Mouse (Mus musculus) left cerebral cortex, postnatal 36 days (tissue): Measurements from ENCODE around the gene Trim17. TPM values are rescaled to one million over a fixed set of nuclear protein-coding genes. Genes with fewer than 3 reads are reported as not detected.
"Not testable (repeated sequence)": the region's sequence is repeated elsewhere in the genome, so short reads cannot be mapped to it uniquely, and the experiment has no call there.

Experiments used
- DNase-seq, 2 experiments: peaks; one replicate each; pipeline ENCODE4 v3.0.0; 2021 to 2022; ENCODE audit warnings: low spot score in 2 of 2, mixed read lengths in 1 of 2
- intact Hi-C: fragments of 180-260 bp; cut with DNase I; formaldehyde crosslinking; loops from one replicate; pipeline ENCODE4 v1.15.1; 2025
- total RNA-seq, 2 experiments: library from RNA; stranded (reverse); gene quantifications; 2 replicates each; pipeline ENCODE4 v1.2.3; 2021

The Trim17 gene
- total RNA-seq, 2 experiments from 2014 or later: 4.8 to 5.7 TPM

DNA sequence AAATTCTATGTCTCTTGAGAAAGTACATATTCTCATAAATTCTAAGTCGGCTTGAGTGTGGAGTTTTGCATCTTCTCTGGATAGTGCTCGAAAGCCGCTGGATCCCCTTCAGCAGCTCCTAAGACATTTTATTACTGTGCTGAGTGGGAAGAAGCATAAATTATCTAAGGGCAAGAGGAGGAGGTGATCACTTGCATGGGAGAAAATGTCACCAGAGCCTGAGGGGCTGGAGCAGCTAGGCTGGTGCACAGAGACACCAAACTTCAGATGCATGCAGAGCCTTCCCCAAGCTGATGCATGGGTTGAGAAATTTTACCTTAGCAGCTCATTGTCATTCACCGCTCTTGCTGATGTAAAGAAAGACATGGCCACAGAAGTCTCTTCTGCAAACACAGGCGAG is 10.3 kb upstream of the Trim17 start:
- DNase-seq: no peak
- intact Hi-C loops: no loop called here

DNA sequence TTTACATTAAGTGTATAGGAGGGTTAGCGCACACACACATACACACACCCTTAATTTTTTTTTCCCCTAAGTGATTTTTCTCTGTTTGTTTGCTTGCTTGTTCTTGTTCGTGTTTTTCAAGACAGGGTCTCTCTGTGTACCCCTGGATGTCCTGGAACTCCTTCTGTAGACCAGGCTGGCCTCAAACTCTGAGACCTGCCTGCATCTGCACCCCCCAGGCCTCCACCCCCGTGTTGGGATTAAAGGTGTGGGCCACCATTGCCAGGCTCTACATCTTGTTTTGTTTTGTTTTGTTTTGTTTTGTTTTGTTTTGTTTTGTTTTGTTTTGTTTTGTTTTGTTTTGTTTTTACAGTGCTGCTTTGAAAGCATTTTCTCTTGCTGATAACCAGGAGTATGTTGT is 7.2 kb upstream of the Trim17 start:
- DNase-seq: no peak
- intact Hi-C loops: no loop called here

DNA sequence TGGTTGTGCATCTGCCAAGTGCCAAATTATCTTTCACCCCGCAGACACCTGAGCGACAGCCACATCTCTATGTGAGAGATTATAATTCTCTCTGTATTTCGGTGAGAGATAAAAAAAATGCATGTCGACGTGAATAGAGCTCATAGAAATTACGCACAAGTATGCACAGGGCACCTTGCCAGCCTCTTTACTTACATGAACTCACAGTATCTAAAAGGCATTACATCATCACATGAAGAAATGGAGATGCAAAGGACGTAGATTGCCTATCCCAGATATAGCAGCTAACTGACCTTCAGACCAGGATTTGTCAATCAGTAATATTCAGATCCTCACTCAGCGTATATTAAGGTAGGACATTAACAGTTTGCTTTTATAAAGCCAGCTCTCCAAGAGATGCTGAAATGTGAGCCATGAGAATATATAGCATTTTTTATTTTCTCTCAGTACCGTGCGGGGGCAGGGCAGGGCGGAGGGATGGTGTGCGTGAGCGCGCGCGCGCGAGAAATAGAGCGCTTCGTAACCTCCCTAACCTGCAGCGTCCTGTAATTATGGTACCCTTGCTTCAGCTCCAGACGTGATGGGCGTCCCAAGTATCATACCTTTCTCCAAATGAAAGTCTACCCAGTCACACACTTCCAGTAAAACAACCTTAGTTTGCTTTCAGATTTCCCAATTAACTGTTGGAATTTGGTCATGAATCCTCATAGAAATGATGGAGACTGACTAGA is 6.5 kb upstream of the Trim17 start:
- DNase-seq: peak; percentile 64 to 65
- intact Hi-C loops: no loop called here

DNA sequence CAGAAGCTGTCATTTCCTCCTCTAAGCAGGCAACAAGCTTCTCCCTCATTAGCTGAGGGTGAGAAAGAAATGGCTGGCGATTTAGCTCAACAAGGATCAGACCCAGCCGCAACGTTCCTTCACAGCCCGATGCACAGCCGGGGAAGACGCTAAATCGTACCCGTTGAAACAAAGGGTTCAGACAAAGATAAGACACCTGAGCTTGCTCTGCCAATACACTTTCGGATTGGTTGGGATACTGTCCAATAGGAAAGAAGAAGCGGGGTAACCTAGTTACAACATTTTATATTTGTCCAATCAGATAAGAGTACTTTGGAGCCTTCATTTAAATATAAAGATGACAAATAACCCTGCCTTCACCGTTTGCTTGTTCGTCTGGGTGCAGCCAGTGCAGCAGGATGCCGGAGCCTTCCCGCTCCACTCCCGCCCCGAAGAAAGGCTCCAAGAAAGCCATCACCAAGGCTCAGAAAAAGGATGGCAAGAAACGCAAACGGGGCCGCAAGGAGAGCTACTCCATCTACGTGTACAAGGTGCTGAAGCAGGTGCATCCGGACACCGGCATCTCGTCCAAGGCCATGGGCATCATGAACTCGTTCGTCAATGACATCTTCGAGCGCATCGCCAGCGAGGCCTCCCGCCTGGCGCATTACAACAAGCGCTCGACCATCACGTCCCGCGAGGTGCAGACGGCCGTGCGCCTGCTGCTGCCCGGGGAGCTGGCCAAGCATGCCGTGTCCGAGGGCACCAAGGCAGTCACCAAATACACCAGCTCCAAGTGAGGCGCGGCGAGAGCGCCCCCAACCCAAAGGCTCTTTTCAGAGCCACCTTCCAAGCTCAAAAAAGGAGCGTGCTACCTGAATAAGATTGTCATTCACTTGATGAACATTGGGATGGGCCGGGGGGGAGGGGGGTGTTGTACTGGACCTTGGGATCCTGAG is 5.7 kb upstream of the Trim17 start, which contains the start of gene Hist3h2ba:
Gene Hist3h2ba (plus strand): TSS at position 379 of the 938 bp plus-strand sequence.
- intact Hi-C loops: no loop called here

DNA sequence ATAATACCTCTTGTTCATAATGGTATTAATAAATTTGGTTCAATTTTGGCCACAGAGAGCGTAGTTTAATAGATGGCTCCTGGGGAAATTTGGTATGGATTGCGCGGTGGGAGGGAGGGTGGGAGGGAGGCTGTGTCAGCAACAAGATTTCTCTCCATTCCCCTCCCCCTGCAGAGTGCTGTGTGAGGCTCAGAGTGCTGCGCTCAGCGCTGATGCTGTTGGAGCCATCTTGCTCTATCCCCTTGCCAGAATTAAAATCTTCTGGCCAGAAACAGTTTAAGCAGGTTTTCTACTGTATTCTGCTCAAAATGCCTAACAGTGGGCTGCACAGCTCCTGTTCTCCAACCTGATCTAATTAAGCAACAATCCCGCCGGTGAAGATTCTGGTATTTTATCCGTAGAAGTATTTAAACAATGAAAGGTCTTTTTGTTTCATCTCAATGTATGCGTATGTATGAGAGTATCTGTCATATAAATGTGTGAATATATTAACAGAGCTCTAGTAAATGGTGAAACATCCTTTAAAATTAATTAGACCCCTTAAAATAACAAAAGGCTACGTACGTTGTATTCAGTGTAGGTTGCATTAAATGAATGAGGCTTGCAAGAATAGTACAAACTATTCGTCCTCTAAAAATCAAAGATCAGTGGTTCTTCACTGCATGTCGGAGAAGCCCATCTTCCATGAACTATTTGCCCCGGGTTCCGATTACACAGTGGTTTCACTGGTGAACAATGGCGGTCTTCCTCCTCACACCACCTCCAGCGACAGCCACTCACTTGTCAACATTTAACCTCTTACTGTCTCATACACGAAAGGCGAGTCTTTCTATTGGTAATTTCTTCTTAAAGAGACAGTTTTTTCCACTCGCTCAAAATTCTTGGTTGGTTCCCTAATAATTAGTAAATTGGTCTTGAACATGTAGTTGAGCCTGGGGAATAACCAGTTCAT is 4.7 kb upstream of the Trim17 start:
- intact Hi-C loops: no loop called here
- peak; percentile 52 to 67 for DNase-seq

More for the DNA sequence above, 5.7 kb upstream of the Trim17 start, which contains the start of gene Hist3h2ba:
- peak; percentile 81 for DNase-seq

DNA sequence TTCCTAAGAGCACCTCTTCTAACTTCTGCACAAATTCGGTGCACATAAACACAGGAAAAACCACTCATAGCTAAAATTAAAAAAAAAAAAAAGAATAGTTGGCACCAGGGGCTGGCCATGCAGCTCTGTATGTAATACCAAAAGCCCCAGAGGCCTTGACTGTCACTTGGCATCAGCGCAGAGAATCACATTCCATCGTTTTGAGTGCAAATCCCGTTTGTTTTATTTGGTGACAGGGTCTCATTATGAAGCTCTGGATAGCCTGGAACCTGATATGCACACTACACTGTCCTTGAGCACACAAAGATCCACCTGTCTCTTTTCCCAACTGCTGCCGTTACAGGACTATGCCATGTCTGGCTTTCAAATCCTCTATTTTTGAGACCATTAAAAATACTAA is 3.3 kb upstream of the Trim17 start:
- intact Hi-C loops: no loop called here
- DNase-seq: no peak

DNA sequence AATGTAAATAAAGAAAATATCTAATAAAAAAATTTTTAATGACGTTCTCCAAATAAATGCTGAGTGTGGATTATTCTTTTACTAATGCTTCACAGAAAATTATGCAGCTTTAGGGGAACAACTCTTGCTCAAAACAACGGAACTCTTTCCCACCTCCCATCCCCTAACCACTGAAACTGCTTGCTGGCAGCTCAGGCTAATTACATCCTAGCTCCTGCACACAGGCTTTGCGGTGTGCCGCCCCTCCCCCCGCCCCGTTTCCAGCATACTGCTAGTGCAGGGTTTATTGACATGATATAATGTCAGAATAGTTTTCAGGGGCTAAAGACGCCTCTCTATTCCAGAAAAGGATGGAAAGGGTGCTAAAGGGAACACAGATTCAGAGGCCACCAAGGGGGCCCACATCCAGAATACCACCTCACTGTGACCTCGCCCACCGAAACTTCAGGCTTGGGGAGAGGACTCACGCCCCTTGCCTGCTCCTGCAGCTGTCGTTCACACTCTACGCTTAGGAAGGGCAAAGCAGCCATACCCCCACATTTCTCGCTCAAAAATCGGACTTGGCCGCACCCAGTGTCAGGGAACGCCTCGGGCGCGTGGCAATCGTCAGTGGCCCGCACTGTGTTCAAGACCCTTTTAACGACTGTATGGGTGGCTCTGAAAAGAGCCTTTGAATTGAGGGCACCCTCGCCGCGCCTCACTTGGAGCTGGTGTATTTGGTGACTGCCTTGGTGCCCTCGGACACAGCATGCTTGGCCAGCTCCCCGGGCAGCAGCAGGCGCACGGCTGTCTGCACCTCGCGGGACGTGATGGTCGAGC is 925 bp upstream of the Trim17 start:
- DNase-seq: no peak

DNA sequence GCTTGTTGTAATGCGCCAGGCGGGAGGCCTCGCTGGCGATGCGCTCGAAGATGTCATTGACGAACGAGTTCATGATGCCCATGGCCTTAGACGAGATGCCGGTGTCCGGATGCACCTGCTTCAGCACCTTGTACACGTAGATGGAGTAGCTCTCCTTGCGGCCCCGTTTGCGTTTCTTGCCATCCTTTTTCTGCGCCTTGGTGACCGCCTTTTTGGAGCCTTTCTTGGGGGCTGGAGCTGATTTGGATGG is 390 bp upstream of the Trim17 start:
- intact Hi-C loops, DNase-seq: not testable (repeated sequence)

More for the DNA sequence above, 925 bp upstream of the Trim17 start:
- intact Hi-C loops: no loop called here

DNA sequence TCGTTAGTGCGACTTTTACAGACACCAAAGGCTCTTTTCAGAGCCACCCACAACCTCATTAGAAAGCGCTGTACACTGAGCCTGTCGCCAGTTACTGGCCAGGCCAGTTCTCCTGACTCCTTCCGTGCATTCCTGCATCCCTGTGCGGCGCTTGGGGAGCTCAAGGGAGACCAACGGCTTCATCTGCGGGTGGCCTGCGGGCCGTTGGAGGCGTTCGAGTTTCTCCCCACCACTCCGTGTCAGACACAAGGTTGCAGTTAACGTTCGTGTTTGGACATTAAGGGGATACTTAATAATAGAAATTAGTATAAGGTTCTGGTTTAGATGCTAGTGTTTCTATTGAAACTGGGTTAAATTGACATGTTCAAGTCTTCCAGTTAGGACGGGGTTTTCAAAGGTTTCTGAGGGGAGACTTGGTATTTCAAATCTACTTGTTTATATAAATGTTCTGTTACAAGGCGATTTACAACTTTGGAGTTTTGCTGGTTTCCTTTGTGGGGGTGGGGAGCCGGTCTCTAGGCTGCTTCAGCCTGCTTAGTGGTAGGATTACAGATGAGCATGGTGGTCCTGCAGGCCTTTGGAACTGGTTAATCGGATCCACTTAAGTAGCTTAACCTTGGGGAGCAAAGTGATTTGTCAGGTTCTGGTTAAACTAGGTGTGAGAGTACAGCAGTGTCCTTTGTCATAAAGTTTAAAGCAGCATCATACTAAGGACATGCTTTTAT is 820 bp downstream of the Trim17 start:
- intact Hi-C loops: no loop called here
- no peak for DNase-seq

DNA sequence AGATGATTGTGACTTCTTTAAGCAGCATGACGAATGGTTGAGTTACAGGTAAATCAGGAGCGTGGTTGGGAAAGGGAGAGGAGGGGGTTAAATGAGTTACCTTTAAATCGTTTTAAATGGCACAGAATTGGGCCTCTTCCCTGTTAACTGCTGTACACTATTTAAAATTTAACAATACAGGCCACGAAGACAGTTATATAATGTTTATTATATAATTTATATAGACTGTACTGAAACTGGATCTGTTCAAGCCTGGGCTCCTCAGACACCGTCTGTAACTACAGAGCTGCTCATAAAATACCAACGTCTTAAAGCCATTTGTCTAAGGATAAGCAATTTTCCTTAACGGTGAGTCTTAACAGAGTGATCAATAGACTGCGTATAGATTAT is 1.4 kb downstream of the Trim17 start:
- intact Hi-C loops: no loop called here
- DNase-seq: no peak

DNA sequence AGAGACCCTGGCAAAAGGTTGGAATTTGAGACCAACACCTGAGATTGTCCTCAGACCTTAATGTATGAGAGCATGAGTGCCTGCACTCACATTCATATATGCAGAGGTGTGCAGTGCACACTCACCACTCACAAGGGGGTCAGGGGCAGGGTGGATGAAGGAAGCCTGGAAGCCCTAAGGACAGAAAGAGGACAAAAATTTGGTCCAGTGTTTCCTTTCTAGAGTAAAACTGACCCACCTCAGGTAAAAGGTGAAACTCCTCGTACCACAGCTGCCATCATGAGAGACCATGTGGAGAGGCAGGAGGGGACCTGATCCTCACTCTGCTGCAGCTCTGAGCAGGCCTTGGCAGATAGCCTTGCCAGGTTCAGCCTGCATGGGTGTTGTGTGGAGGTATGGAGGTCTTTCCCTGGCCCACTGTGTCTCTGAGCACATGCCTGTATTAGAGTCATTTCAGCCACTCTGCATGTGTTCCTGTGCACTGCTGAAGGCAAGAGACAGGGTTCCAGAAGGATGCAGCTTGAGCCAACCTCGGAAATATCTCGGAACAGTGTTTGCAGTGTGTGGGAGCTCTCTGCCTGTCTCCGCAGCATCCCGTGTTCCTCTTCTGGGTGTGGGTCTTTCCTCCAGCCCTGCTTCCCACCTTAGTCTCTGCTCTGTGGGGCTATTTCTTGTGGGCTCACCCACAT is 2.9 kb downstream of the Trim17 start:
- peak in 1 of 2 experiments; percentile 54 for DNase-seq
- intact Hi-C loops: no loop called here

DNA sequence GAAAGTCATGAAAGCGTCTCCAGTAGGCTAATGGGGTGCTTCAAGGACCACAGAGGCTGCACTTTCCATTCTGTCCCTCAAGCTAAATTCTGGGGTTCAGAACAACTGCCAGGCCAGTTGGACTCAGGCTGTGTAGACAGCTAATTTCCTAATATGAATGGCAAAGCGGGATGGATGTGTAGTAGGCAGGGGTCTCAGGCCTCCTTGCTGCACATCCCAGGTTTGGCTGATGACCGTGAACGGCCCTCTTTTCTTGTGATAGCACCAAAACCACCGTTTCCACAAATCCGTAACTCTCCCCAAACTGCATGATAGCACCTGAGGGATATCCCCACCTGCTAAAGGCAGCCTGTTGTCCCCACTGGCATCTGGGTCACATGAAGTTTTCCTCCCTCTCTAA is 4.1 kb downstream of the Trim17 start:
- DNase-seq: no peak
- intact Hi-C loops: no loop called here

DNA sequence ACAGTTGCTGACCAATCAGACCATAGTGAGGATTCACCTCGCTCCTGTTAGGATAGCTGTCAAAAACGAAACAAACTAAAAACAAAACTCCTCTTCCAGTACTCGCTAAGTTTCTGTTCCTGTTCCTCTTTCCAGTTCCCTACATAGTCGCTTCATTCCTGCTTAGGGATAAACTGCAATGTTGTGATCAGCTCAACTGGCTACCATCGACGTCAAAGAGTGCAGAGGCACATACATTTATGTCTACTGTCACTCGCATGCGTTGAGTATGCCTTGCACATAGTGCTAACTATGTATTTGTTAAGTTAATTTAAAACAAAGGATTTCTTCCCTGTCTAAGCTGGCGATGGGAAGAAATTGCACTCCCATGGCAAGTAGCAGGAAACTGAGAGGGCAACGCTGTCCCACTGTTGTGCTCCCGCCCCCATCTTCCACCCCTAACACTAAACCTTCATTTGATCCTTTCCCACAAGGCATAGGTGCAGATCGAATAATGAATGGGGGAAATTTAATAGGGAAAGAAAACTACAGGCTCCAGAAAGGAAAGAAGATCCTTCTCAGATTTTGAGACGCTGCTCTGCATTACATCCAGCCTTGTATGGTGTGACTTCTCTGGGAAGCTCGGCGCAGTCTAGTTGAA is 4.8 kb downstream of the Trim17 start:
- intact Hi-C loops: no loop called here
- no peak for DNase-seq

DNA sequence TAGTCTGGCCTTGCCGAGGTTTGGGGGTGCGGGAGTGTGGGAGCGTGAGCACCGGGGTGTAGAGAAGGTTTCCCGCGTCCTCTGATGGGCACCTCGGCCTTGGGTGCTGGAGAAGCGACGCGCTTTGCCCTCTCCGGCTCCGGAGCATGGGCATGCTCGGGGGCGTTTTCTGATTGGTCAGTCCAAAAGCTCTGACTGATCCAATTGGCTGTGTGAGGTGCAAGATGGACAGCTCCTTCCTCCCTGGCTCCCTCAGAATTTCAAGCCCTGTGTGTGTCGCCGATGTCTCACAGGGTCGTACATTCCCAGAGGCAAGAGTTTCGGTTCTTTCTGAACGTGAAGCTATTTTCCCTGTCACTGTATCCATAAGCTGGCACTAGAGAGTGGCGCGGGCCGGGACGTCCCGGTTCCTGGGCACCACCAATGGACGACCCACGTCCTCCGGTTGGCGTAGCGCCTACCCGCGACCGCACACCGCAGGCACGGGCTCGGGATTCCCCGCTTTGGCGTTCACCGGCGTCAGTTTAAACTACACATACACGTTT is 5.5 kb downstream of the Trim17 start:
- intact Hi-C loops: loop anchor here (2.0 kb wide), 1 partner anchor 19 kb away; the partner anchor contains the start of gene Trim11
- peak; percentile 77 to 80 for DNase-seq

DNA sequence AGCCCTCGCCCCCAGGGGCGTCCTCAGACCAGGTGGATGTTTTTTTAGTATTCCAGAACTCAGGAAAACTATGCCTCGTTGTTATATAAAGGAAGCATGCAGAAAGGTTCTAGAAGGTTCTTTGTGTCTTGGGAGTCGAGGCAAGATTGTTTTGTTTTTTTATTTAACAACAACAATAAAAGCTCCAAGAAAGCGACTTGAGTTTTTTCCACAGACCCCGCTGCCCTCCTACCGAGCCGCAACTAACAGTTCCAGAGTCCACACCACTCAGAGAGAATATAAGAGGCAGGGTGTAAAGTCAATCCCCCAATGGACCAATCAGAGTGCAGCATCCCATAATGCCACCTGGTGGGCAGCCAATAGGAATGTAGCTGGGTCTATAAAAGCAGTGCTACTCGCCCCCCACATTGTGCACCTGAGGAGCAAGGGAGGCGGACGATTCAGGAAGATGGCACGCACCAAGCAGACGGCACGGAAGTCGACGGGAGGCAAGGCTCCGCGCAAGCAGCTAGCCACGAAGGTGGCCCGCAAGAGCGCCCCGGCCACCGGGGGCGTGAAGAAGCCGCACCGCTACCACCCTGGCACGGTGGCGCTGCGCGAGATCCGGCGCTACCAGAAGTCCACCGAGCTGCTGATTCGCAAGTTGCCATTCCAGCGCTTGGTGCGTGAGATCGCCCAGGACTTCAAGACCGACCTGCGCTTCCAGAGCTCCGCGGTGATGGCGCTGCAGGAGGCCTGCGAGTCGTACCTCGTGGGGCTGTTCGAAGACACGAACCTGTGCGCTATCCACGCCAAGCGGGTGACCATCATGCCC is 7.1 kb downstream of the Trim17 start:
- DNase-seq: no peak
- intact Hi-C loops: loop anchor here (2.0 kb wide), 1 partner anchor 17 kb away; the partner anchor contains the start of gene Trim11

DNA sequence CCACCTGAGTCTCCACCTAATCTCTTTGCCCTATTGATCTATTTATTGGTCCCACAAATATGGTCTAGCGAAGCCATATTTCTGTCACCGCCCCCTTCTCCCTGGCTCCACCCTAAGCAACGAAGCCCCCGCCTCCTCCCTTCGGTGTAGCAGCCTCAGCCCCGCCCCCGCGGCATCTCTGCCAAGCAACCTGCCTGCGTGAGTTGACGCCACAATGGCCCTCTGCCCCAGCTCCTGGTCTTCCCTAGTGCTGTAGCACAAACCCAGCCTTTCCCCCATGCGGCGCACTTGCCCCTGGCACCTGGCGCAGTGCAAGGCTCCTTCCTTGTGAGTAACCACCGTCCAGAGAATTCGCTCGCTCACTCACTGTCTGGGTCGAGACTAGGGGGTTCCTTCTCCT is 9.1 kb downstream of the Trim17 start:
- no peak for DNase-seq
- intact Hi-C loops: no loop called here
